Mouse (Mus musculus) cortical plate, adult 2 months (tissue): Measurements from ENCODE around the gene Dennd5b. TPM values are rescaled to one million over a fixed set of nuclear protein-coding genes. Genes with fewer than 3 reads are reported as not detected.

Source experiments
- H3K27ac ChIP-seq: fragments of 200-500 bp; 2 replicates; pipeline ENCODE4 v1.5.1; 2012; ENCODE audit warnings: low read length, control low read depth, inconsistent platforms; ENCODE audit not compliant: insufficient read depth
- H3K4me1 ChIP-seq: fragments of 200-500 bp; 2 replicates; pipeline ENCODE4 v1.6.1; 2011; ENCODE audit warnings: low read length; ENCODE audit not compliant: control insufficient read depth, insufficient read depth
- H3K4me3 ChIP-seq: fragments of 200-500 bp; 2 replicates; pipeline ENCODE4 v1.5.1; 2011; ENCODE audit warnings: mild to moderate bottlenecking, low read length, control low read depth; ENCODE audit not compliant: insufficient read depth
- CTCF ChIP-seq: fragments of 200-500 bp; IDR thresholded peaks from 2 replicates; pipeline ENCODE4 v1.5.1; 2011; ENCODE audit warnings: mild to moderate bottlenecking, control low read depth, low read length; ENCODE audit not compliant: insufficient read depth; ENCODE audit errors: extremely low read depth
- POLR2A ChIP-seq: fragments of 200-500 bp; IDR thresholded peaks from 2 replicates; pipeline ENCODE4 v1.6.1; 2011; ENCODE audit warnings: mild to moderate bottlenecking, low read length, control low read depth; ENCODE audit not compliant: insufficient read depth; ENCODE audit errors: extremely low read depth
- polyA plus RNA-seq: library from polyadenylated mRNA; depleted of rRNA; stranded (reverse); fragments of >200 nt; gene quantifications from 2 replicates; pipeline ENCODE4 v1.2.3, GENCODE M21; 2012; rRNA removed

The Dennd5b gene
- polyA plus RNA-seq, result 20.4 and 20.6 TPM in 2 replicates

- H3K4me1 ChIP-seq, result no peaks in the 10 kb centered on the region
- TF ChIP-seq CTCF (no peak), POLR2A (peak; percentile 67)
- peak within 1 kb of the TSS; percentile 98 for H3K27ac ChIP-seq
- peak within 1 kb of the TSS; percentile 79 for H3K4me3 ChIP-seq
Measured at GRCm38 (mm10) chr6:149101076-149101942, at the start of gene Dennd5b. Gene Dennd5b, minus strand, starts transcription at chr6:149101680.

- Histone ChIP-seq H3K27ac (no peak overlapping the region), H3K4me3 (no peak overlapping the region), H3K4me1 (no peaks in the 10 kb centered on the region)
- TF ChIP-seq CTCF (no peak), POLR2A (no peak)
Measured at GRCm38 (mm10) chr6:149148436-149149229, 47.2 kb upstream of the Dennd5b start.

- TF ChIP-seq CTCF (no peak), POLR2A (no peak)
- no peak overlapping the region for H3K27ac ChIP-seq
Measured at GRCm38 (mm10) chr6:149145143-149145542, 43.7 kb upstream of the Dennd5b start.

GRCm38 (mm10) chr6:149141393-149142173, 40.1 kb upstream of the Dennd5b start:
- no peak overlapping the region for H3K27ac ChIP-seq
- H3K4me1 ChIP-seq, result peaks cover 2% of the 10 kb centered on the region; the same call in 1 of the 2 replicates
- TF ChIP-seq CTCF (no peak), POLR2A (no peak; the same call in 1 of the 2 replicates)
- peak overlapping the region; percentile 59 for H3K4me3 ChIP-seq

More at GRCm38 (mm10) chr6:149145143-149145542, 43.7 kb upstream of the Dennd5b start:
- H3K4me1 ChIP-seq, result peaks cover 2% of the 10 kb centered on the region; the same call in 1 of the 2 replicates
- H3K4me3 ChIP-seq, result no peak overlapping the region

GRCm38 (mm10) chr6:149139471-149139870, 38.0 kb upstream of the Dennd5b start, which contains the start of gene Etfbkmt:
Gene Etfbkmt, plus strand, starts transcription at chr6:149139849.
- no peak for TF ChIP-seq CTCF
- TF ChIP-seq POLR2A, result no peak
- Histone ChIP-seq H3K4me3 (no peak within 1 kb of the TSS; the same call in 1 of the 2 replicates), H3K27ac (no peak within 1 kb of the TSS), H3K4me1 (peaks cover 2% of the 10 kb centered on the region; the same call in 1 of the 2 replicates)

GRCm38 (mm10) chr6:149139011-149139410, 37.5 kb upstream of the Dennd5b start:
- Histone ChIP-seq H3K4me3 (no peak overlapping the region), H3K27ac (no peak overlapping the region), H3K4me1 (peaks cover 2% of the 10 kb centered on the region; the same call in 1 of the 2 replicates)
- no peak for TF ChIP-seq CTCF
- TF ChIP-seq POLR2A, result no peak

- no peak for TF ChIP-seq CTCF
- TF ChIP-seq POLR2A, result no peak
- Histone ChIP-seq H3K4me1 (peaks cover 2% of the 10 kb centered on the region; the same call in 1 of the 2 replicates), H3K27ac (no peak overlapping the region), H3K4me3 (no peak overlapping the region)
Measured at GRCm38 (mm10) chr6:149137936-149138335, 36.5 kb upstream of the Dennd5b start.

- Histone ChIP-seq H3K4me1 (no peaks in the 10 kb centered on the region), H3K27ac (no peak overlapping the region), H3K4me3 (no peak overlapping the region)
- TF ChIP-seq POLR2A (no peak), CTCF (no peak)
Measured at GRCm38 (mm10) chr6:149135631-149136030, 34.2 kb upstream of the Dennd5b start.
